ENCODE assay signal across 10 mouse cellular contexts in genomic region chr6:22459440-22460016, GRCm38 (mm10).
DNase-seq lines count a peak whose midpoint lies in the region; ATAC-seq and TF ChIP-seq lines count a peak whose summit lies in the region.
"Had no signal": no experiment of that assay in that cellular context is flagged by ENCODE, and none has a peak within 500 bp of the region (broad histone marks: within the 10 kb centered on the region; RNA-seq: fewer than 3 reads in every experiment).

No protein-coding gene starts in this region.

- no peaks in the 10 kb centered on the region for H3K9me3 ChIP-seq in liver, embryonic 12.5 days (replicated peaks)

- no peaks in the 10 kb centered on the region for H3K36me3 ChIP-seq in thymus, adult 2 months (ENCODE audit: control insufficient read depth, insufficient read depth, low read length)
- H3K36me3 ChIP-seq in liver, embryonic 12.5 days: no peaks in the 10 kb centered on the region

- no peak for TF ChIP-seq POLR2A in thymus, adult 2 months (IDR thresholded peaks at IDR 0.05; ENCODE audit: control insufficient read depth, extremely low read depth, insufficient read depth, low read length, poor library complexity)

- DNase-seq in frontal cortex, postnatal 14 days (ENCODE audit: low spot score in 2 of 2): no peak
- DNase-seq in thymus, postnatal 0 days (ENCODE audit: low spot score): peak; percentile 8
- DNase-seq in thymus, adult 2 months: no peak
- no peak for DNase-seq in right cerebral cortex, postnatal 14 days
- DNase-seq in thymus, postnatal 14 days: no peak
- DNase-seq in right cerebral cortex, postnatal 10 days (ENCODE audit: low spot score in 2 of 2): no peak
- DNase-seq: cerebellum, postnatal 25 days; kidney, adult 11 months had no signal

- 6% methylated on average over 7 of the region's 7 CpGs for WGBS in thymus, adult 2 months
- 21% methylated on average over 7 of the region's 7 CpGs for WGBS in liver, embryonic 12.5 days (ENCODE audit: insufficient replicate concordance)

- no peak overlapping the region for H3K27ac ChIP-seq in thymus, adult 2 months (ENCODE audit: control insufficient read depth, insufficient read depth, low read length)
- no peak overlapping the region for H3K27ac ChIP-seq in liver, embryonic 12.5 days

- no peak for TF ChIP-seq CTCF in thymus, adult 2 months (IDR thresholded peaks at IDR 0.05; ENCODE audit: borderline replicate concordance, control insufficient read depth, extremely low read depth, insufficient read depth, low read length, poor library complexity)

- peak overlapping the region; percentile 28; the same call in 1 of the 2 replicates for H3K4me2 ChIP-seq in liver, embryonic 12.5 days

- no peak overlapping the region for H3K4me3 ChIP-seq in thymus, adult 2 months (ENCODE audit: control insufficient read depth, insufficient read depth, low read length)
- H3K4me3 ChIP-seq in liver, embryonic 12.5 days: no peak overlapping the region

- H3K4me1 ChIP-seq in thymus, adult 2 months (replicated peaks; ENCODE audit: control insufficient read depth, insufficient read depth, low read length): peaks cover 4% of the 10 kb centered on the region
- peaks cover 4% of the 10 kb centered on the region; the same call in 1 of the 2 replicates for H3K4me1 ChIP-seq in liver, embryonic 12.5 days

- H3K27me3 ChIP-seq in thymus, adult 2 months (ENCODE audit: control insufficient read depth, insufficient read depth, low read length): no peaks in the 10 kb centered on the region
- no peaks in the 10 kb centered on the region for H3K27me3 ChIP-seq in liver, embryonic 12.5 days (replicated peaks)

- H3K9ac ChIP-seq in liver, embryonic 12.5 days: no peak overlapping the region

- peak; percentile 20; the same call in 1 of the 2 replicates for ATAC-seq in frontal cortex, adult (ENCODE audit: low TSS enrichment)
- ATAC-seq in liver, embryonic 12.5 days: no peak
